Mouse (Mus musculus) kidney, adult 2 months (tissue): Measurements from ENCODE around the gene Gab1. TPM values are rescaled to one million over a fixed set of nuclear protein-coding genes. Genes with fewer than 3 reads are reported as not detected.

Experiments used
- DNase-seq: peaks from one replicate; pipeline ENCODE4 v3.0.0; 2021
- H3K27ac ChIP-seq: fragments of 200-500 bp; 2 replicates; pipeline ENCODE4 v1.5.1; 2012; ENCODE audit warnings: low read depth, low read length, control low read depth, inconsistent platforms; ENCODE audit not compliant: insufficient read depth
- H3K27me3 ChIP-seq: fragments of 200-500 bp; replicated peaks from 2 replicates; pipeline ENCODE4 v1.6.1; 2012; ENCODE audit warnings: mild to moderate bottlenecking, moderate library complexity, low read length, inconsistent platforms; ENCODE audit not compliant: control insufficient read depth, insufficient read depth
- H3K36me3 ChIP-seq: fragments of 200-500 bp; 2 replicates; pipeline ENCODE4 v1.6.1; 2012; ENCODE audit warnings: mild to moderate bottlenecking, moderate library complexity, low read length, inconsistent platforms; ENCODE audit not compliant: control insufficient read depth, insufficient read depth
- H3K4me1 ChIP-seq: fragments of 200-500 bp; 2 replicates; pipeline ENCODE4 v1.6.1; 2011; ENCODE audit warnings: low read length; ENCODE audit not compliant: control insufficient read depth, insufficient read depth
- H3K4me3 ChIP-seq: fragments of 200-500 bp; 2 replicates; pipeline ENCODE4 v1.5.1; 2011; ENCODE audit warnings: mild to moderate bottlenecking, low read depth, low read length, control low read depth; ENCODE audit not compliant: insufficient read depth
- CTCF ChIP-seq: fragments of 200-500 bp; conservative IDR thresholded peaks from 2 replicates; pipeline ENCODE4 v1.5.1; 2011; ENCODE audit warnings: low read depth, mild to moderate bottlenecking, control low read depth, low read length, moderate library complexity, mixed read lengths; ENCODE audit not compliant: insufficient read depth, insufficient read length
- POLR2A ChIP-seq: fragments of 200-500 bp; IDR thresholded peaks from one replicate; pipeline ENCODE4 v1.6.1; 2011; ENCODE audit warnings: low read depth, low read length, control low read depth
- WGBS: fragments of 180-500 bp; shearing (Covaris S2); methylation state at CpG from one replicate; pipeline ENCODE4 v1.1.7; 2018; 5-methylcytosine and 5-hydroxymethylcytosine counted together
- polyA plus RNA-seq: library from polyadenylated mRNA; depleted of rRNA; stranded (reverse); fragments of >200 nt; gene quantifications from 2 replicates; pipeline ENCODE4 v1.2.3, GENCODE M21; 2012

Gab1 gene
- polyA plus RNA-seq, 1 experiment = 24.6 TPM

- 48% methylated on average over 9 of the region's 9 CpGs for WGBS
- no peak overlapping the region for H3K4me3 ChIP-seq
- TF ChIP-seq CTCF = no peak
- no peak for TF ChIP-seq POLR2A
- peaks cover 14% of the 10 kb centered on the region; the same call in 1 of the 2 replicates for H3K4me1 ChIP-seq
- no peak for DNase-seq
- no peak overlapping the region; the same call in 1 of the 2 replicates for H3K27ac ChIP-seq
- no peaks in the 10 kb centered on the region for H3K36me3 ChIP-seq
- no peaks in the 10 kb centered on the region for H3K27me3 ChIP-seq
Observed at GRCm38 (mm10) chr8:80852412-80853165, 27.7 kb downstream of the Gab1 start.

GRCm38 (mm10) chr8:80851648-80852047 lies 28.7 kb downstream of the Gab1 start:
- WGBS = 69% methylated on average over 6 of the region's 6 CpGs
- Histone ChIP-seq H3K27ac (no peak overlapping the region), H3K4me1 (peaks cover 16% of the 10 kb centered on the region; the same call in 1 of the 2 replicates), H3K4me3 (no peak overlapping the region), H3K36me3 (no peaks in the 10 kb centered on the region), H3K27me3 (no peaks in the 10 kb centered on the region)
- TF ChIP-seq CTCF (no peak), POLR2A (no peak)
- DNase-seq = no peak

- H3K4me1 ChIP-seq = peaks cover 12% of the 10 kb centered on the region; the same call in 1 of the 2 replicates
- H3K27me3 ChIP-seq = no peaks in the 10 kb centered on the region
- 72% methylated on average over 4 of the region's 4 CpGs for WGBS
- TF ChIP-seq CTCF (no peak), POLR2A (no peak)
- H3K27ac ChIP-seq = no peak overlapping the region
- H3K36me3 ChIP-seq = no peaks in the 10 kb centered on the region
- H3K4me3 ChIP-seq = no peak overlapping the region
- no peak for DNase-seq
Observed at GRCm38 (mm10) chr8:80850013-80850412, 30.3 kb downstream of the Gab1 start.

- TF ChIP-seq CTCF = no peak
- TF ChIP-seq POLR2A = no peak
- Histone ChIP-seq H3K4me1 (peaks cover 16% of the 10 kb centered on the region; the same call in 1 of the 2 replicates), H3K4me3 (no peak overlapping the region), H3K36me3 (no peaks in the 10 kb centered on the region), H3K27me3 (no peaks in the 10 kb centered on the region), H3K27ac (no peak overlapping the region)
- WGBS = 53% methylated on average over 11 of the region's 11 CpGs
- DNase-seq = no peak
Observed at GRCm38 (mm10) chr8:80848631-80849030, 31.7 kb downstream of the Gab1 start.

GRCm38 (mm10) chr8:80847912-80848311 lies 32.4 kb downstream of the Gab1 start:
- whole genome bisulfite sequencing = 11% methylated on average over 9 of the region's 9 CpGs
- Histone ChIP-seq H3K27ac (peak overlapping the region; percentile 57), H3K4me3 (no peak overlapping the region), H3K27me3 (no peaks in the 10 kb centered on the region), H3K36me3 (no peaks in the 10 kb centered on the region), H3K4me1 (peaks cover 15% of the 10 kb centered on the region; the same call in 1 of the 2 replicates)
- DNase-seq = peak; percentile 90
- TF ChIP-seq POLR2A (no peak), CTCF (no peak)

- TF ChIP-seq CTCF (no peak), POLR2A (no peak)
- H3K4me1 ChIP-seq = peaks cover 8% of the 10 kb centered on the region; the same call in 1 of the 2 replicates
- no peak overlapping the region for H3K4me3 ChIP-seq
- H3K27ac ChIP-seq = no peak overlapping the region
- no peak for DNase-seq
- WGBS = 88% methylated on average over 13 of the region's 13 CpGs
- no peaks in the 10 kb centered on the region for H3K36me3 ChIP-seq
- H3K27me3 ChIP-seq = no peaks in the 10 kb centered on the region
Observed at GRCm38 (mm10) chr8:80845284-80845683, 35.0 kb downstream of the Gab1 start.

- H3K4me1 ChIP-seq = peaks cover 8% of the 10 kb centered on the region; the same call in 1 of the 2 replicates
- 63% methylated on average over 9 of the region's 9 CpGs for WGBS
- TF ChIP-seq CTCF (no peak), POLR2A (no peak)
- DNase-seq = no peak
- H3K4me3 ChIP-seq = no peak overlapping the region
- H3K27me3 ChIP-seq = no peaks in the 10 kb centered on the region
- H3K27ac ChIP-seq = no peak overlapping the region
- H3K36me3 ChIP-seq = no peaks in the 10 kb centered on the region
Observed at GRCm38 (mm10) chr8:80843744-80844434, 36.4 kb downstream of the Gab1 start.
